Mouse (Mus musculus): ENCODE data around the gene Igf2bp3. TPM values are rescaled to one million over a fixed set of nuclear protein-coding genes. Genes with fewer than 3 reads are reported as not detected.

Igf2bp3 gene
- polyA plus RNA-seq, 1 experiment from 2014 or later, result 127 TPM

GRCm38 (mm10) chr6:49141125-49141524, 73.6 kb downstream of the Igf2bp3 start:
- 84% methylated on average over 5 of the region's 5 CpGs for WGBS

GRCm38 (mm10) chr6:49138159-49139051, 76.4 kb downstream of the Igf2bp3 start:
- no peak for DNase-seq (ENCODE audit: low spot score)
- peaks cover 19% of the 10 kb centered on the region; the same call in 1 of the 2 replicates for H3K36me3 ChIP-seq
- no peak overlapping the region for H3K27ac ChIP-seq
- H3K4me3 ChIP-seq, result no peak overlapping the region
- H3K27me3 ChIP-seq (ENCODE audit: insufficient read depth, poor library complexity, severe bottlenecking), result no peaks in the 10 kb centered on the region
- no peaks in the 10 kb centered on the region for H3K9me3 ChIP-seq
- 0 out of 2 replicates have a peak, but pooled peaks cover 5% of the 10 kb centered on the region for H3K4me1 ChIP-seq (replicated peaks)
- 90% methylated on average over 17 of the region's 17 CpGs for WGBS

More at GRCm38 (mm10) chr6:49141125-49141524, 73.6 kb downstream of the Igf2bp3 start:
- Histone ChIP-seq H3K27ac (no peak overlapping the region), H3K27me3 (ENCODE audit: insufficient read depth, poor library complexity, severe bottlenecking) (no peaks in the 10 kb centered on the region), H3K4me1 (replicated peaks) (0 out of 2 replicates have a peak, but pooled peaks cover 5% of the 10 kb centered on the region), H3K36me3 (peaks cover 16% of the 10 kb centered on the region; the same call in 1 of the 2 replicates), H3K4me3 (no peak overlapping the region), H3K9me3 (no peaks in the 10 kb centered on the region)
- no peak for DNase-seq (ENCODE audit: low spot score)

- Histone ChIP-seq H3K4me3 (no peak overlapping the region), H3K27me3 (ENCODE audit: insufficient read depth, poor library complexity, severe bottlenecking) (no peaks in the 10 kb centered on the region), H3K36me3 (peaks cover 34% of the 10 kb centered on the region), H3K27ac (no peak overlapping the region), H3K4me1 (replicated peaks) (peaks cover 13% of the 10 kb centered on the region), H3K9me3 (no peaks in the 10 kb centered on the region)
- whole genome bisulfite sequencing, result 84% methylated on average over 5 of the region's 5 CpGs
- no peak for DNase-seq (ENCODE audit: low spot score)
Observed at GRCm38 (mm10) chr6:49136739-49137138, 78.0 kb downstream of the Igf2bp3 start.

GRCm38 (mm10) chr6:49132352-49133090, 82.2 kb downstream of the Igf2bp3 start:
- Histone ChIP-seq H3K9me3 (no peaks in the 10 kb centered on the region), H3K27me3 (ENCODE audit: insufficient read depth, poor library complexity, severe bottlenecking) (no peaks in the 10 kb centered on the region), H3K4me3 (no peak overlapping the region), H3K4me1 (replicated peaks) (peaks cover 8% of the 10 kb centered on the region), H3K36me3 (peaks cover 57% of the 10 kb centered on the region), H3K27ac (no peak overlapping the region)
- 60% methylated on average over 6 of the region's 6 CpGs for WGBS
- no peak for DNase-seq (ENCODE audit: low spot score)

- DNase-seq (ENCODE audit: low spot score), result no peak
- Histone ChIP-seq H3K4me3 (no peak overlapping the region), H3K27ac (no peak overlapping the region), H3K4me1 (replicated peaks) (peaks cover 8% of the 10 kb centered on the region), H3K27me3 (ENCODE audit: insufficient read depth, poor library complexity, severe bottlenecking) (no peaks in the 10 kb centered on the region), H3K36me3 (peaks cover 62% of the 10 kb centered on the region), H3K9me3 (no peaks in the 10 kb centered on the region)
- WGBS, result 86% methylated on average over 9 of the region's 9 CpGs
Observed at GRCm38 (mm10) chr6:49131855-49132254, 82.9 kb downstream of the Igf2bp3 start.

- no peaks in the 10 kb centered on the region for H3K9me3 ChIP-seq
- no peak overlapping the region for H3K4me3 ChIP-seq
- peaks cover 75% of the 10 kb centered on the region for H3K36me3 ChIP-seq
- no peaks in the 10 kb centered on the region for H3K27me3 ChIP-seq (ENCODE audit: insufficient read depth, poor library complexity, severe bottlenecking)
- H3K4me1 ChIP-seq (replicated peaks), result peaks cover 8% of the 10 kb centered on the region
- no peak for DNase-seq (ENCODE audit: low spot score)
- H3K27ac ChIP-seq, result no peak overlapping the region
Observed at GRCm38 (mm10) chr6:49130328-49130727, 84.4 kb downstream of the Igf2bp3 start.

- no peaks in the 10 kb centered on the region for H3K4me1 ChIP-seq (replicated peaks)
- WGBS, result 94% methylated on average over 3 of the region's 3 CpGs
- peaks cover 72% of the 10 kb centered on the region for H3K36me3 ChIP-seq
- no peak for DNase-seq (ENCODE audit: low spot score)
- no peaks in the 10 kb centered on the region for H3K9me3 ChIP-seq
- H3K27ac ChIP-seq, result no peak overlapping the region
- no peaks in the 10 kb centered on the region for H3K27me3 ChIP-seq (ENCODE audit: insufficient read depth, poor library complexity, severe bottlenecking)
- no peak overlapping the region for H3K4me3 ChIP-seq
Observed at GRCm38 (mm10) chr6:49120370-49120769, 94.4 kb downstream of the Igf2bp3 start.

GRCm38 (mm10) chr6:49119462-49120135, 95.2 kb downstream of the Igf2bp3 start:
- 83% methylated on average over 1 of the region's 1 CpGs for WGBS
- Histone ChIP-seq H3K4me1 (replicated peaks) (no peaks in the 10 kb centered on the region), H3K4me3 (no peak overlapping the region), H3K27me3 (ENCODE audit: insufficient read depth, poor library complexity, severe bottlenecking) (no peaks in the 10 kb centered on the region), H3K27ac (no peak overlapping the region), H3K36me3 (peaks cover 75% of the 10 kb centered on the region), H3K9me3 (no peaks in the 10 kb centered on the region)
- no peak for DNase-seq (ENCODE audit: low spot score)

GRCm38 (mm10) chr6:49118446-49118845, 96.3 kb downstream of the Igf2bp3 start:
- H3K36me3 ChIP-seq, result peaks cover 78% of the 10 kb centered on the region
- WGBS, result 86% methylated on average over 8 of the region's 8 CpGs
- H3K27me3 ChIP-seq (ENCODE audit: insufficient read depth, poor library complexity, severe bottlenecking), result no peaks in the 10 kb centered on the region
- DNase-seq (ENCODE audit: low spot score), result no peak
- H3K4me1 ChIP-seq (replicated peaks), result no peaks in the 10 kb centered on the region
- no peaks in the 10 kb centered on the region for H3K9me3 ChIP-seq
- no peak overlapping the region for H3K27ac ChIP-seq
- no peak overlapping the region for H3K4me3 ChIP-seq

- no peaks in the 10 kb centered on the region for H3K27me3 ChIP-seq (ENCODE audit: insufficient read depth, poor library complexity, severe bottlenecking)
- no peaks in the 10 kb centered on the region for H3K4me1 ChIP-seq (replicated peaks)
- H3K4me3 ChIP-seq, result no peak overlapping the region
- no peaks in the 10 kb centered on the region for H3K9me3 ChIP-seq
- no peak overlapping the region for H3K27ac ChIP-seq
- DNase-seq (ENCODE audit: low spot score), result no peak
- 95% methylated on average over 8 of the region's 8 CpGs for WGBS
- H3K36me3 ChIP-seq, result peaks cover 80% of the 10 kb centered on the region
Observed at GRCm38 (mm10) chr6:49116241-49116640, 98.5 kb downstream of the Igf2bp3 start.

GRCm38 (mm10) chr6:49115550-49115949, 99.2 kb downstream of the Igf2bp3 start:
- Histone ChIP-seq H3K9me3 (no peaks in the 10 kb centered on the region), H3K27me3 (ENCODE audit: insufficient read depth, poor library complexity, severe bottlenecking) (no peaks in the 10 kb centered on the region), H3K36me3 (peaks cover 83% of the 10 kb centered on the region), H3K27ac (no peak overlapping the region), H3K4me1 (replicated peaks) (no peaks in the 10 kb centered on the region), H3K4me3 (no peak overlapping the region)
- 85% methylated on average over 5 of the region's 5 CpGs for WGBS
- DNase-seq (ENCODE audit: low spot score), result no peak

- WGBS, result 94% methylated on average over 6 of the region's 6 CpGs
- Histone ChIP-seq H3K27me3 (ENCODE audit: insufficient read depth, poor library complexity, severe bottlenecking) (no peaks in the 10 kb centered on the region), H3K36me3 (peaks cover 89% of the 10 kb centered on the region)
Observed at GRCm38 (mm10) chr6:49114457-49114856, 100.3 kb downstream of the Igf2bp3 start.

More at GRCm38 (mm10) chr6:49114457-49114856, 100.3 kb downstream of the Igf2bp3 start:
- no peaks in the 10 kb centered on the region for H3K9me3 ChIP-seq
- H3K4me3 ChIP-seq, result no peak overlapping the region
- H3K27ac ChIP-seq, result no peak overlapping the region
- no peak for DNase-seq (ENCODE audit: low spot score)
- H3K4me1 ChIP-seq (replicated peaks), result no peaks in the 10 kb centered on the region
